Mouse (Mus musculus) C2C12 (cell line): Measurements from ENCODE around the gene 0610037L13Rik.

Experiments
- CEBPB ChIP-seq: IDR thresholded peaks from one replicate; pipeline ENCODE4 v1.6.1; 2011; ENCODE audit warnings: low read depth, mild to moderate bottlenecking, control low read depth, moderate library complexity
- CTCF ChIP-seq: IDR thresholded peaks from one replicate; pipeline ENCODE4 v1.5.1; 2011; ENCODE audit not compliant: control insufficient read depth, insufficient read depth, insufficient read length
- MAX ChIP-seq: IDR thresholded peaks from one replicate; pipeline ENCODE4 v1.6.1; 2011; ENCODE audit warnings: mild to moderate bottlenecking, control low read depth
- MYOD1 ChIP-seq: IDR thresholded peaks from one replicate; pipeline ENCODE4 v1.6.1; 2011; ENCODE audit warnings: low read depth; ENCODE audit not compliant: control insufficient read depth, insufficient read length

DNA sequence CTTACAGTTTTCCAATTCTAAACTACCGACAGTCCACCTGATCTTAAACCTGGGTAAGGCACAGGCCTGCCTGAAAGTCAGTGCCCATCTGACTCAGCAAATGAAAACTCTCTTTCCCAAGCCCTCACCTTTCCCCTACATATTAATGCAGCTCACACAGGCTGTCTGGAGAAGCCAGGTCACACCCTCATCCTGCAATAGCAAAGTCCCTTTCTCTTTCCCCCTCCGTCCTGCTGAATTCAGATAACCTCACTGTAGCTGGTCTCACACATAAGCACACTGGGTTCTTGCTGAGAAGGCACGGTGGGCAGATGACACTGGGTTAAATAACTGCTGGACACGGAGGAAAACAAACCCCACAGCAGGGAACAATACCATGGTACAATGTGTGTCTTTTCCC, 32.3 kb downstream of the 0610037L13Rik start:
- TF ChIP-seq CTCF (no peak), MYOD1 (no peak), CEBPB (no peak), MAX (no peak)
